Mouse (Mus musculus) limb, embryonic 10.5 days (tissue): ENCODE measurements at regions not wholly inside any gene's neighbourhood (a gene's known extent, or its start where the extent isn't known, plus 50 kb on each side); places are given as distances from the start of the nearest gene placed in this dataset.

ENCODE experiments used
- DNase-seq: peaks from one replicate; pipeline ENCODE4 v3.0.0-alpha.2; 2017; ENCODE audit warnings: low spot score
- H3K27ac ChIP-seq: fragments of 300-500 bp; sonication (generic); 2 replicates; pipeline ENCODE4 v1.5.1; 2016; ENCODE audit warnings: mild to moderate bottlenecking
- H3K27me3 ChIP-seq: fragments of 300-500 bp; sonication (generic); 2 replicates; pipeline ENCODE4 v1.6.1; 2016; ENCODE audit warnings: low read depth, mild to moderate bottlenecking; ENCODE audit not compliant: poor library complexity, severe bottlenecking
- H3K36me3 ChIP-seq: fragments of 300-500 bp; sonication (generic); 2 replicates; pipeline ENCODE4 v1.6.1; 2016; ENCODE audit warnings: mild to moderate bottlenecking, moderate library complexity
- H3K4me1 ChIP-seq: fragments of 300-500 bp; sonication (generic); 2 replicates; pipeline ENCODE4 v1.6.1; 2016
- H3K4me3 ChIP-seq: fragments of 300-500 bp; sonication (generic); 2 replicates; pipeline ENCODE4 v1.5.1; 2016; ENCODE audit warnings: mild to moderate bottlenecking, moderate library complexity
- H3K9me3 ChIP-seq: fragments of 300-500 bp; sonication (generic); replicated peaks from 2 replicates; pipeline ENCODE4 v1.6.1; 2016; ENCODE audit warnings: mild to moderate bottlenecking
- WGBS: fragments of 180-500 bp; shearing (Covaris S2); methylation state at CpG from one replicate; pipeline ENCODE4 v1.1.7; 2016; 5-methylcytosine and 5-hydroxymethylcytosine counted together

GRCm38 (mm10) chr10:111096811-111097210 lies 67.7 kb upstream of the Osbpl8 start:
- H3K9me3 ChIP-seq: no peaks in the 10 kb centered on the region
- H3K27ac ChIP-seq: no peak overlapping the region
- peaks cover 18% of the 10 kb centered on the region for H3K4me1 ChIP-seq
- no peak for DNase-seq
- 84% methylated on average over 6 of the region's 6 CpGs for WGBS
- H3K36me3 ChIP-seq: no peaks in the 10 kb centered on the region
- no peak overlapping the region for H3K4me3 ChIP-seq
- no peaks in the 10 kb centered on the region for H3K27me3 ChIP-seq

- Histone ChIP-seq H3K4me1 (peaks cover 14% of the 10 kb centered on the region), H3K36me3 (no peaks in the 10 kb centered on the region), H3K9me3 (no peaks in the 10 kb centered on the region), H3K27ac (no peak overlapping the region), H3K27me3 (no peaks in the 10 kb centered on the region), H3K4me3 (no peak overlapping the region)
- WGBS: 66% methylated on average over 9 of the region's 9 CpGs
- DNase-seq: no peak
These were observed 70.1 kb upstream of the Osbpl8 start for GRCm38 (mm10) chr10:111094405-111094804.

GRCm38 (mm10) chr10:111089382-111089781 lies 75.2 kb upstream of the Osbpl8 start:
- 93% methylated on average over 5 of the region's 5 CpGs for WGBS
- H3K4me3 ChIP-seq: no peak overlapping the region
- H3K9me3 ChIP-seq: no peaks in the 10 kb centered on the region
- H3K27me3 ChIP-seq: no peaks in the 10 kb centered on the region
- H3K4me1 ChIP-seq: no peaks in the 10 kb centered on the region
- DNase-seq: no peak
- H3K36me3 ChIP-seq: no peaks in the 10 kb centered on the region
- H3K27ac ChIP-seq: no peak overlapping the region

GRCm38 (mm10) chr10:111085561-111085960 lies 75.6 kb upstream of the Zdhhc17 start:
- 83% methylated on average over 8 of the region's 8 CpGs for WGBS
- no peaks in the 10 kb centered on the region for H3K4me1 ChIP-seq
- H3K27ac ChIP-seq: no peak overlapping the region

GRCm38 (mm10) chr10:111084267-111084780 lies 74.4 kb upstream of the Zdhhc17 start:
- H3K4me3 ChIP-seq: no peak overlapping the region
- no peaks in the 10 kb centered on the region for H3K9me3 ChIP-seq
- no peaks in the 10 kb centered on the region for H3K4me1 ChIP-seq
- no peaks in the 10 kb centered on the region for H3K27me3 ChIP-seq
- no peaks in the 10 kb centered on the region for H3K36me3 ChIP-seq
- WGBS: 27% methylated on average over 4 of the region's 4 CpGs
- H3K27ac ChIP-seq: no peak overlapping the region
- no peak for DNase-seq

More at GRCm38 (mm10) chr10:111085561-111085960, 75.6 kb upstream of the Zdhhc17 start:
- no peak for DNase-seq
- Histone ChIP-seq H3K27me3 (no peaks in the 10 kb centered on the region), H3K36me3 (no peaks in the 10 kb centered on the region), H3K9me3 (no peaks in the 10 kb centered on the region), H3K4me3 (no peak overlapping the region)

- Histone ChIP-seq H3K27me3 (no peaks in the 10 kb centered on the region), H3K4me1 (no peaks in the 10 kb centered on the region), H3K36me3 (no peaks in the 10 kb centered on the region), H3K4me3 (no peak overlapping the region), H3K9me3 (no peaks in the 10 kb centered on the region), H3K27ac (no peak overlapping the region)
- DNase-seq: no peak
- 50% methylated on average over 2 of the region's 2 CpGs for WGBS
These were observed 73.9 kb upstream of the Zdhhc17 start for GRCm38 (mm10) chr10:111083861-111084260.

- no peak for DNase-seq
- no peaks in the 10 kb centered on the region for H3K9me3 ChIP-seq
- no peak overlapping the region for H3K4me3 ChIP-seq
- H3K27ac ChIP-seq: no peak overlapping the region
- no peaks in the 10 kb centered on the region for H3K4me1 ChIP-seq
- WGBS: 40% methylated on average over 4 of the region's 4 CpGs
- no peaks in the 10 kb centered on the region for H3K27me3 ChIP-seq
- no peaks in the 10 kb centered on the region for H3K36me3 ChIP-seq
These were observed 73.4 kb upstream of the Zdhhc17 start for GRCm38 (mm10) chr10:111083338-111083737.

- no peak overlapping the region for H3K4me3 ChIP-seq
- no peaks in the 10 kb centered on the region for H3K27me3 ChIP-seq
- 78% methylated on average over 10 of the region's 10 CpGs for WGBS
- no peak overlapping the region for H3K27ac ChIP-seq
- DNase-seq: no peak
- H3K4me1 ChIP-seq: no peaks in the 10 kb centered on the region
- no peaks in the 10 kb centered on the region for H3K36me3 ChIP-seq
- no peaks in the 10 kb centered on the region for H3K9me3 ChIP-seq
These were observed 70.4 kb upstream of the Zdhhc17 start for GRCm38 (mm10) chr10:111080322-111080721.

- no peak overlapping the region for H3K27ac ChIP-seq
- no peaks in the 10 kb centered on the region for H3K36me3 ChIP-seq
- no peaks in the 10 kb centered on the region for H3K9me3 ChIP-seq
- H3K4me3 ChIP-seq: no peak overlapping the region
- no peaks in the 10 kb centered on the region for H3K27me3 ChIP-seq
- no peak for DNase-seq
- H3K4me1 ChIP-seq: no peaks in the 10 kb centered on the region; the same call in 1 of the 2 replicates
- 87% methylated on average over 6 of the region's 6 CpGs for WGBS
These were observed 69.1 kb upstream of the Zdhhc17 start for GRCm38 (mm10) chr10:111079051-111079450.

GRCm38 (mm10) chr10:111077632-111078031 lies 67.7 kb upstream of the Zdhhc17 start:
- no peak for DNase-seq
- H3K9me3 ChIP-seq: no peaks in the 10 kb centered on the region
- WGBS: 88% methylated on average over 4 of the region's 4 CpGs

GRCm38 (mm10) chr10:111073851-111074430 lies 64.0 kb upstream of the Zdhhc17 start:
- Histone ChIP-seq H3K9me3 (no peaks in the 10 kb centered on the region), H3K36me3 (no peaks in the 10 kb centered on the region), H3K4me3 (no peak overlapping the region), H3K27me3 (no peaks in the 10 kb centered on the region), H3K4me1 (peaks cover 18% of the 10 kb centered on the region), H3K27ac (no peak overlapping the region)
- DNase-seq: no peak
- WGBS: 67% methylated on average over 5 of the region's 5 CpGs

More at GRCm38 (mm10) chr10:111077632-111078031, 67.7 kb upstream of the Zdhhc17 start:
- H3K36me3 ChIP-seq: no peaks in the 10 kb centered on the region
- H3K27me3 ChIP-seq: no peaks in the 10 kb centered on the region
- peaks cover 7% of the 10 kb centered on the region; the same call in 1 of the 2 replicates for H3K4me1 ChIP-seq
- H3K4me3 ChIP-seq: no peak overlapping the region
- H3K27ac ChIP-seq: no peak overlapping the region

GRCm38 (mm10) chr10:111073262-111073661 lies 63.3 kb upstream of the Zdhhc17 start:
- no peak for DNase-seq
- 30% methylated on average over 14 of the region's 14 CpGs for WGBS

GRCm38 (mm10) chr10:111072554-111072909 lies 62.6 kb upstream of the Zdhhc17 start:
- WGBS: 45% methylated on average over 2 of the region's 2 CpGs
- Histone ChIP-seq H3K4me1 (peaks cover 18% of the 10 kb centered on the region), H3K27ac (no peak overlapping the region), H3K36me3 (no peaks in the 10 kb centered on the region), H3K4me3 (no peak overlapping the region), H3K9me3 (no peaks in the 10 kb centered on the region), H3K27me3 (no peaks in the 10 kb centered on the region)
- no peak for DNase-seq

More at GRCm38 (mm10) chr10:111073262-111073661, 63.3 kb upstream of the Zdhhc17 start:
- Histone ChIP-seq H3K4me1 (peaks cover 18% of the 10 kb centered on the region), H3K9me3 (no peaks in the 10 kb centered on the region), H3K4me3 (no peak overlapping the region), H3K27ac (no peak overlapping the region), H3K27me3 (no peaks in the 10 kb centered on the region), H3K36me3 (no peaks in the 10 kb centered on the region)
